Mouse (Mus musculus) lung, embryonic 15.5 days (tissue): ENCODE measurements around the gene Osm. TPM values are rescaled to one million over a fixed set of nuclear protein-coding genes. Genes with fewer than 3 reads are reported as not detected.
A peak's percentile ranks its signal among the peaks of the same experiment; 100 is the strongest.

Source experiments
- ATAC-seq: fragments of 200-750 bp; cut with Nextera tagmentation; 2 replicates; pipeline ENCODE4 v1.8.0; 2017; ENCODE audit warnings: moderate number of reproducible peaks, borderline replicate concordance; ENCODE audit not compliant: low FRiP score, low TSS enrichment; ENCODE audit errors: extremely low read depth
- H3K27ac ChIP-seq: fragments of 300-500 bp; sonication (generic); 2 replicates; pipeline ENCODE4 v1.5.1; 2015; ENCODE audit warnings: moderate library complexity, mild to moderate bottlenecking, inconsistent platforms
- H3K27me3 ChIP-seq: fragments of 300-500 bp; sonication (generic); 2 replicates; pipeline ENCODE4 v1.6.1; 2015; ENCODE audit warnings: inconsistent platforms
- H3K36me3 ChIP-seq: fragments of 300-500 bp; sonication (generic); 2 replicates; pipeline ENCODE4 v1.6.1; 2015; ENCODE audit warnings: inconsistent platforms
- H3K4me1 ChIP-seq: fragments of 300-500 bp; sonication (generic); 2 replicates; pipeline ENCODE4 v1.6.1; 2015; ENCODE audit warnings: inconsistent platforms
- H3K4me2 ChIP-seq: fragments of 300-500 bp; sonication (generic); 2 replicates; pipeline ENCODE4 v1.6.1; 2015; ENCODE audit warnings: inconsistent platforms, mild to moderate bottlenecking, moderate library complexity
- H3K4me3 ChIP-seq: fragments of 300-500 bp; sonication (generic); 2 replicates; pipeline ENCODE4 v1.5.1; 2015; ENCODE audit warnings: mild to moderate bottlenecking, inconsistent platforms
- H3K9ac ChIP-seq: fragments of 300-500 bp; sonication (generic); 2 replicates; pipeline ENCODE4 v1.6.1; 2015; ENCODE audit warnings: inconsistent platforms
- H3K9me3 ChIP-seq: fragments of 300-500 bp; sonication (generic); 2 replicates; pipeline ENCODE4 v1.6.1; 2016; ENCODE audit warnings: inconsistent platforms
- WGBS: fragments of 180-500 bp; shearing (Covaris S2); methylation state at CpG from one replicate; pipeline ENCODE4 v1.1.7; 2015; 5-methylcytosine and 5-hydroxymethylcytosine counted together
- polyA plus RNA-seq: library from polyadenylated mRNA; unstranded; fragments of >200 nt; fragmentation: Nextera tagmentation; extraction: Ambion mirVana; gene quantifications from 2 replicates; pipeline ENCODE4 v1.2.1, GENCODE M21; 2015

The Osm gene
- polyA plus RNA-seq, 1 experiment from 2014 or later = 0.22 TPM

- H3K27me3 ChIP-seq = peaks cover 30% of the 10 kb centered on the region
- no peak overlapping the region for H3K9ac ChIP-seq
- H3K4me1 ChIP-seq = peaks cover 55% of the 10 kb centered on the region
- H3K27ac ChIP-seq = no peak overlapping the region
- no peaks in the 10 kb centered on the region for H3K9me3 ChIP-seq
- WGBS = 3% methylated on average over 5 of the region's 5 CpGs
- no peak overlapping the region for H3K4me3 ChIP-seq
- no peaks in the 10 kb centered on the region for H3K36me3 ChIP-seq
- peak; percentile 31; the same call in 1 of the 2 replicates for ATAC-seq
- H3K4me2 ChIP-seq = no peak overlapping the region
Measured at GRCm38 (mm10) chr11:4261969-4262368, 25.7 kb downstream of the Osm start.

- Histone ChIP-seq H3K9ac (no peak overlapping the region), H3K9me3 (no peaks in the 10 kb centered on the region), H3K4me2 (no peak overlapping the region), H3K27me3 (peaks cover 38% of the 10 kb centered on the region), H3K4me1 (peaks cover 59% of the 10 kb centered on the region), H3K4me3 (no peak overlapping the region), H3K27ac (no peak overlapping the region), H3K36me3 (no peaks in the 10 kb centered on the region)
- no peak for ATAC-seq
- WGBS = 9% methylated on average over 6 of the region's 7 CpGs
Measured at GRCm38 (mm10) chr11:4262847-4263246, 26.6 kb downstream of the Osm start.

- 25% methylated on average over 1 of the region's 1 CpGs for WGBS
- Histone ChIP-seq H3K27me3 (peaks cover 43% of the 10 kb centered on the region), H3K9ac (no peak overlapping the region), H3K4me2 (no peak overlapping the region), H3K4me3 (no peak overlapping the region), H3K36me3 (no peaks in the 10 kb centered on the region), H3K4me1 (peaks cover 59% of the 10 kb centered on the region), H3K9me3 (no peaks in the 10 kb centered on the region), H3K27ac (no peak overlapping the region)
- no peak for ATAC-seq
Measured at GRCm38 (mm10) chr11:4263296-4263695, 27.1 kb downstream of the Osm start.

DNA sequence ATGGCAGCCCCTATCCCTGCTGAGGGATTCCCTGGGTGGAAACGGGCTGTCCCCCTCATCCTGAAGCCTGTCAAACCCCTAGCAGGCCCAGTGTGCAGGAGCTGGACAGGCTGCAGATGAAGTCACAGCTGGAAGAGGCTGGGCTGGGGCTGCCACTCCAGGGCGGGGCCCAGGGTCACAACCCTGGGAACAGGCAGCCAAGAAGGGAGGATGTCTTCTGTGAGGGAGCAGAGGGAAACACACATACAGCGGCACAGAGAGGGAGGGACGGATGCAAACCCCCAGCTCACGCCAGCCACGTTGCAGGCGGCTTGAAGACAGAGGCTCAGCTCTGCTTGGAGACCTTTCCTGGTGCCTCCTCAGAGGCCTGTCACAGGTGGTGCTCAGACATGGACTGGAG is 27.8 kb downstream of the Osm start:
- Histone ChIP-seq H3K4me1 (peaks cover 56% of the 10 kb centered on the region), H3K9ac (no peak overlapping the region), H3K9me3 (no peaks in the 10 kb centered on the region), H3K27me3 (peaks cover 51% of the 10 kb centered on the region), H3K4me3 (no peak overlapping the region), H3K36me3 (no peaks in the 10 kb centered on the region), H3K27ac (no peak overlapping the region), H3K4me2 (no peak overlapping the region)
- ATAC-seq = no peak
- WGBS = 48% methylated on average over 7 of the region's 7 CpGs

GRCm38 (mm10) chr11:4266271-4267201 is 30.3 kb downstream of the Osm start:
- ATAC-seq = peak; percentile 52
- peak overlapping the region; percentile 79 for H3K4me2 ChIP-seq
- peaks cover 62% of the 10 kb centered on the region for H3K27me3 ChIP-seq
- 1% methylated on average over 61 of the region's 61 CpGs for WGBS
- H3K27ac ChIP-seq = peak overlapping the region; percentile 43; the same call in 1 of the 2 replicates
- H3K9me3 ChIP-seq = no peaks in the 10 kb centered on the region
- H3K4me3 ChIP-seq = peak overlapping the region; percentile 55
- no peaks in the 10 kb centered on the region for H3K36me3 ChIP-seq
- peaks cover 47% of the 10 kb centered on the region for H3K4me1 ChIP-seq
- H3K9ac ChIP-seq = peak overlapping the region; percentile 52

DNA sequence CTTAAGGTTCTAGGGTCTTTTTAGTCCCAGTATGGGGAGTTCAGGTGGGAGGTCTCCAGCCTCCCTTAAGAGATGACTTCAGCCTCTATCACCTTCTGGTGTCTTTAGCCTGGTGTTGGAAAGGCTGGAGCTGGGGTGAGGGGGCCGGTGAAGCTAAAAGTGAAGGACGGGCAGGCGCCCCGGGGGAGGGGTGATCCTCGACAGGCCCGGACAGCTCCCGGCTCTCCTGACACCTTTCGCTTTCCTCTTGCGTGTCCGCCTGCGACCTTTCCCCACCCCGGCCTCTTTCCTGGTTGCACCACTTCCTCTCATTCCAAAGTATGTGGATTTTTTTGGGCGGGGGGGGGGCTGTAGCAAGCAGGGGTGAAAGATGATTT is 31.0 kb downstream of the Osm start:
- Histone ChIP-seq H3K9me3 (no peaks in the 10 kb centered on the region), H3K4me2 (peak overlapping the region; percentile 79), H3K36me3 (no peaks in the 10 kb centered on the region), H3K4me3 (peak overlapping the region; percentile 55), H3K27me3 (peaks cover 62% of the 10 kb centered on the region), H3K27ac (no peak overlapping the region), H3K4me1 (peaks cover 43% of the 10 kb centered on the region), H3K9ac (peak overlapping the region; percentile 52; the same call in 1 of the 2 replicates)
- no peak for ATAC-seq
- WGBS = 1% methylated on average over 13 of the region's 13 CpGs

GRCm38 (mm10) chr11:4268500-4268899 is 32.3 kb downstream of the Osm start:
- 81% methylated on average over 6 of the region's 6 CpGs for WGBS
- Histone ChIP-seq H3K4me2 (no peak overlapping the region), H3K4me3 (no peak overlapping the region), H3K27ac (no peak overlapping the region), H3K4me1 (peaks cover 30% of the 10 kb centered on the region), H3K27me3 (peaks cover 62% of the 10 kb centered on the region), H3K36me3 (no peaks in the 10 kb centered on the region), H3K9ac (no peak overlapping the region), H3K9me3 (no peaks in the 10 kb centered on the region)
- ATAC-seq = no peak

GRCm38 (mm10) chr11:4270744-4271459 is 34.7 kb downstream of the Osm start:
- Histone ChIP-seq H3K4me3 (no peak overlapping the region), H3K27me3 (peaks cover 42% of the 10 kb centered on the region), H3K4me1 (peaks cover 19% of the 10 kb centered on the region), H3K27ac (no peak overlapping the region), H3K36me3 (no peaks in the 10 kb centered on the region), H3K9ac (no peak overlapping the region), H3K4me2 (no peak overlapping the region), H3K9me3 (no peaks in the 10 kb centered on the region)
- ATAC-seq = peak; percentile 44; the same call in 1 of the 2 replicates
- WGBS = 30% methylated on average over 20 of the region's 20 CpGs

GRCm38 (mm10) chr11:4271544-4271943 is 35.3 kb downstream of the Osm start:
- H3K27ac ChIP-seq = no peak overlapping the region
- H3K27me3 ChIP-seq = peaks cover 37% of the 10 kb centered on the region
- H3K36me3 ChIP-seq = no peaks in the 10 kb centered on the region
- no peak overlapping the region for H3K4me3 ChIP-seq
- no peak for ATAC-seq
- no peaks in the 10 kb centered on the region for H3K9me3 ChIP-seq
- no peak overlapping the region for H3K9ac ChIP-seq
- peaks cover 24% of the 10 kb centered on the region for H3K4me1 ChIP-seq
- H3K4me2 ChIP-seq = no peak overlapping the region
- WGBS = 78% methylated on average over 11 of the region's 11 CpGs

- Histone ChIP-seq H3K27me3 (no peaks in the 10 kb centered on the region; the same call in 1 of the 2 replicates), H3K9me3 (no peaks in the 10 kb centered on the region), H3K27ac (peak overlapping the region; percentile 80), H3K4me3 (no peak overlapping the region), H3K36me3 (no peaks in the 10 kb centered on the region), H3K4me1 (peaks cover 24% of the 10 kb centered on the region), H3K4me2 (no peak overlapping the region), H3K9ac (no peak overlapping the region)
- WGBS = 32% methylated on average over 11 of the region's 11 CpGs
- ATAC-seq = peak; percentile 85
Measured at GRCm38 (mm10) chr11:4276411-4276861, 40.2 kb downstream of the Osm start.

DNA sequence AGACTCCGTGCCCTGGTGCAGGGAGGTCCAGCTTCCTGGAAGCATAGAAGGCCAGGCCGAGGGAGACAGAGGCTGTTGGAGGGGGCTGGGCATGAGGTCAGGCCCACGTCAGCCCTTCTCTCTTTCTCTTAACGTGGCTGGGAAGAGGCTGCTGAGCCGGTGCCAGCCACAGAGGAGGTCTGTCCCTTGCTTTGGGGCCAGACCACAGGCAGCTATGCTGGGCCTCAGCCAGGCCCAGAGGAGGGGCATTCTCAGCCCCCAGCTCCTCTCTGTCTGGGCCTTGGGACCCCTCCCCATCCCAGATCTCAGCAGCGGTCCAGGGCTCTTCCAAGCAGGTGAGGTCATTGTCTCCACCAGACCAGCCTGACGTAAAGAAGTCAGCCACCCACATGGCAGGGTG is 43.7 kb downstream of the Osm start:
- no peak overlapping the region for H3K4me2 ChIP-seq
- H3K9ac ChIP-seq = no peak overlapping the region
- WGBS = 51% methylated on average over 6 of the region's 7 CpGs
- peaks cover 29% of the 10 kb centered on the region for H3K4me1 ChIP-seq
- H3K9me3 ChIP-seq = no peaks in the 10 kb centered on the region
- no peak for ATAC-seq
- no peak overlapping the region for H3K27ac ChIP-seq
- H3K36me3 ChIP-seq = no peaks in the 10 kb centered on the region
- H3K27me3 ChIP-seq = no peaks in the 10 kb centered on the region
- no peak overlapping the region for H3K4me3 ChIP-seq

DNA sequence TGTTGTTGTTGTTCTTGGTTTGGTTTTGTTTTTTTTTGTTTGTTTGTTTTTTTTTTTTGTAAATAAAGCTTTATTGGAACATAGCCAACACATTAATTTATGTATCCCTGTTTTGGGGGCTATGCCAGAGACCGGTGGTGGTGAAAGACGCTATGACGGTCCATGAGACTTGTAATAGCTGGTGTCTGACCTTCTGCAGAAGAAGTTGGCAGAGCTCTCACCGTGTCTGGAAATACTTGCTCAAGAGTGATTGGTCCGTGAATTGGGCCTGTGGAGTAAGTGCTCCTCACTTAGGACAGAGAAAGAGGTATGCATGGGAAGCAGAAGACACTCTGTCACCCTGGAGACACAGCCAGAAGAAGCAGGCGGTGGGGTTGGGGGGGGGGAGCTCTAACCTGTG is 45.6 kb downstream of the Osm start:
- Histone ChIP-seq H3K36me3 (no peaks in the 10 kb centered on the region), H3K27me3 (no peaks in the 10 kb centered on the region), H3K9ac (no peak overlapping the region), H3K4me3 (no peak overlapping the region), H3K9me3 (no peaks in the 10 kb centered on the region), H3K4me2 (no peak overlapping the region), H3K27ac (no peak overlapping the region), H3K4me1 (peaks cover 19% of the 10 kb centered on the region)
- no peak for ATAC-seq
- 62% methylated on average over 6 of the region's 6 CpGs for WGBS
